Mouse (Mus musculus): ENCODE measurements at regions not wholly inside any gene's neighbourhood (a gene's known extent, or its start where the extent isn't known, plus 50 kb on each side); places are given as distances from the start of the nearest gene placed in this dataset.

DNA sequence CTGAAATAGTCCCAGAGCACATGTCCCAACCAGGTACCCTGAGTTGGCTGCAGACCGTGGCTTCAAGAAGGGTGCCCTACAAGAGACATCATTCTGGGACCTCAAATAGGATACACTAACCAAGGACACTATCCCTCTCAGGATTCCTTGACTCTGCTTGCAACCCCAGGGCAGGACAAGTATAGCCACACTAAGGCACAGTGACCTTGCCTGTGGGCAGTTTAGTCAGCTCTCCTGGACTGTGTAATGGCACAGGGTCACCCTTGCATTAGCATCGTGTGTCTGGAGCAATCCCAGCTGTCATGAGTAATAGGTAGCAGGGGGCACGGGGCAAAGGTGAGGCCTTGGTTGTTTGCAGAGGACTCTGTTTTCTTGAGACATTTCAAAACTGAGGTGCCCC lies 260.9 kb upstream of the Cdh4 start:
- Histone ChIP-seq H3K27ac (no peak overlapping the region), H3K9me3 (no peaks in the 10 kb centered on the region), H3K4me2 (no peak overlapping the region), H3K9ac (no peak overlapping the region), H3K27me3 (peaks cover 11% of the 10 kb centered on the region; the same call in 1 of the 2 replicates), H3K36me3 (no peaks in the 10 kb centered on the region), H3K4me1 (no peaks in the 10 kb centered on the region), H3K4me3 (no peak overlapping the region)
- no peak for ATAC-seq (ENCODE audit: borderline replicate concordance, extremely low read depth, low FRiP score, low TSS enrichment)
- WGBS = 40% methylated on average over 3 of the region's 3 CpGs

DNA sequence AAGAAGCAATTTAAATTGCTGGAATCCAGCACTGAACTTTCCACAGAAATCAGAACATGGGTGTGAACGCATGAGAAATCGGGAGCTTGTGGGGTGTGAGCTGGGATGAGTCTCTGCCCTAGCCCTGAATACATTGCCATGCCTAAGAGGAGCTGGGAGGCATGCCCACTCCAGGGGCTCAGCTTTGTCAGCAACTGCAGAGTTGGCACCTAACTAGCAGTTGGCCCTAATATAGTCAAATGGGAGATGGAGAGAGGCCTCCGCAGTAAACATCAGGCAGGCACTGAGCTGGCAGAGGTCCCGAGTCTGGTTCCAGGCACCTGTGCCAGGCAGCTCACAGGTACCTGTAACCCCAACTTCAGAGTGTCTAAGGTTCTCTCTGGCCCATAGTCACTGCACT lies 260.1 kb upstream of the Cdh4 start:
- H3K4me3 ChIP-seq = no peak overlapping the region
- no peaks in the 10 kb centered on the region for H3K36me3 ChIP-seq
- H3K4me2 ChIP-seq = no peak overlapping the region
- H3K4me1 ChIP-seq = no peaks in the 10 kb centered on the region
- H3K9ac ChIP-seq = no peak overlapping the region
- ATAC-seq (ENCODE audit: borderline replicate concordance, extremely low read depth, low FRiP score, low TSS enrichment) = no peak
- WGBS = 88% methylated on average over 4 of the region's 4 CpGs
- H3K9me3 ChIP-seq = no peaks in the 10 kb centered on the region
- H3K27me3 ChIP-seq = peaks cover 6% of the 10 kb centered on the region; the same call in 1 of the 2 replicates
- no peak overlapping the region for H3K27ac ChIP-seq

DNA sequence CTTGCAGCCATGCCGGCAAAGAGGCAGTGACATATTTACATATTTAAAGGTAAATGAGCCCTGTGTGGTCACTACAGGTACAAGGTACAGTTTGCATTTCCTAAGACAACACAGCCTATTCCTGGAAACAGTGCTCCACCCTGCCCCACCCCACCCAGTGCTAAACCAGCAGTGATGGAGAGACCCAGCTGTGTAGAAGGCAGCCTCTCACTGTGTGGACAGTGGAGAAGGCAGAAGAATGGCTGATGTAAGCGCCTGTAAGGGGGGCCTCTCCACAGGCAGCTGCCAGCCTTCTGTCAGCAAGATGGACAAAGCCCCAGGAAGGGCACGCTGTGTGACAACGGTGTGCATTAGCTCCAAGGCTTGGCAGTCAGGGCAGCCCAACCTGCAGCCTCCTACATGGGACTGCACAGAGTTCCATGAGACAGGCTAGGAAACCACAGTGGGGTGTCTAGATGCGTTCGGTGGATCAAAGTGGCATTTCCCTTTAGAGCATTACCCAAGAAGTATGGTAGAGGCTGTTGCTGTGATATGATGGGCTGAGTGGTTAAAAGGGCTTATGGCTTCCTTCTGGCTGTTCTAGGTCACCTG lies 249.2 kb upstream of the Cdh4 start:
- no peaks in the 10 kb centered on the region for H3K36me3 ChIP-seq
- 70% methylated on average over 6 of the region's 6 CpGs for WGBS
- no peak overlapping the region for H3K4me2 ChIP-seq
- H3K9me3 ChIP-seq = no peaks in the 10 kb centered on the region
- H3K27me3 ChIP-seq = no peaks in the 10 kb centered on the region
- H3K4me3 ChIP-seq = no peak overlapping the region
- 0 out of 2 replicates have a peak, but pooled peaks have one; percentile 8 for ATAC-seq (ENCODE audit: borderline replicate concordance, extremely low read depth, low FRiP score, low TSS enrichment)
- H3K9ac ChIP-seq = no peak overlapping the region
- H3K27ac ChIP-seq = no peak overlapping the region
- H3K4me1 ChIP-seq = no peaks in the 10 kb centered on the region

DNA sequence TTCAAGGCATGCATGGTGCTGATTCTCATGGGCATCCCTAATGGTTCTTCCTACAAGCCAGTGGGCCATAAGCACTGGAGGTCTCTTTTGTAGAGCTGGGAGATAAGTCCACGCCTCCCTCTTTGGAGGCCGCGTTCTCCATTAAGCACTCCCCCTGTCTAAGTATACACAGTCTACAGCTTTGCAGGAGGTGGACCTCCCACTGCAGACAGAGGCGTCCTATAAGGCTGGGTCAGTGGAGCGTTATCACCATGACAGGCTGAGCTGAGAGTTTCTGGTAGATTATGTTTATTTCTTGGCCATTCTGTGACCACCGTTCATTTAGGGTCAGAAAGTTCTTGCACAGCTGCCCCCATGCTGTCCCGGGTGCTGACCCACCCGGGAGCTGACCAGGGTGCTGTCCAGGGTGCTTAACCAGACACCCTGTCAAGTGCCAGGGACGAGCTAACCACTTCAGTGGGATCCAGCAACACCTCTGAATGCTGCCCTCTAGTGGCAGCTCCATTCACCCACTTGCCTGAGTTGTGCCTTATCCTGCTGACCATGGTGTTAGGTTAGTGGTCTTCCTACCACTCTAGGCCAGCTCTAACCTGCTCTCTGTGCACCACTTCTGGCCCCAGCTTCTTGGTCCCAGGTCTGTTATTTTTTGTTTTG lies 248.6 kb upstream of the Cdh4 start:
- Histone ChIP-seq H3K27me3 (no peaks in the 10 kb centered on the region), H3K27ac (no peak overlapping the region), H3K9ac (no peak overlapping the region), H3K9me3 (no peaks in the 10 kb centered on the region), H3K4me1 (no peaks in the 10 kb centered on the region), H3K4me2 (no peak overlapping the region), H3K36me3 (no peaks in the 10 kb centered on the region), H3K4me3 (no peak overlapping the region)
- 23% methylated on average over 9 of the region's 9 CpGs for WGBS
- ATAC-seq (ENCODE audit: borderline replicate concordance, extremely low read depth, low FRiP score, low TSS enrichment) = peak; percentile 48; the same call in 1 of the 2 replicates

DNA sequence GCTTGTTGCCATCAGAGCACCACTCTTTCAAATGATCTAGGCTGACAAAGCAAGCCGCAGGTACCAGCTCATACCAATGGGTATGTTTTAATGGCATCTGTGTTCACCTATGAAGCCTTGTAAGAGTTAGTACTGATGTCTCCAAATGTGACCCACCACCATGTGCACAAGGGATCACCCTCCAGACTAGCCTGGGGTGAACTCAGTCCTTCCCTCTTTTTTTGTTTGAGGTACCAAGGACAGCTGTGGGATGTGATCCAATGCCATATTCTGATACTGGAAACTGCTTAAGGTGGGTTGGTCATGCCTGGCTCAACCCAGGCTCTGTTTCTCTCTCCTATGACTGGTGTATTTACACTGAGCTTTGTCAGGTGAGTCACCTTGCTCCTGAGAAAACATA lies 244.8 kb upstream of the Cdh4 start:
- no peak overlapping the region for H3K4me3 ChIP-seq
- H3K27ac ChIP-seq = no peak overlapping the region
- no peaks in the 10 kb centered on the region for H3K36me3 ChIP-seq
- H3K27me3 ChIP-seq = no peaks in the 10 kb centered on the region
- 88% methylated on average over 1 of the region's 1 CpGs for WGBS
- H3K9ac ChIP-seq = no peak overlapping the region
- no peak overlapping the region for H3K4me2 ChIP-seq
- H3K9me3 ChIP-seq = no peaks in the 10 kb centered on the region
- no peaks in the 10 kb centered on the region for H3K4me1 ChIP-seq
- ATAC-seq (ENCODE audit: borderline replicate concordance, extremely low read depth, low FRiP score, low TSS enrichment) = no peak

DNA sequence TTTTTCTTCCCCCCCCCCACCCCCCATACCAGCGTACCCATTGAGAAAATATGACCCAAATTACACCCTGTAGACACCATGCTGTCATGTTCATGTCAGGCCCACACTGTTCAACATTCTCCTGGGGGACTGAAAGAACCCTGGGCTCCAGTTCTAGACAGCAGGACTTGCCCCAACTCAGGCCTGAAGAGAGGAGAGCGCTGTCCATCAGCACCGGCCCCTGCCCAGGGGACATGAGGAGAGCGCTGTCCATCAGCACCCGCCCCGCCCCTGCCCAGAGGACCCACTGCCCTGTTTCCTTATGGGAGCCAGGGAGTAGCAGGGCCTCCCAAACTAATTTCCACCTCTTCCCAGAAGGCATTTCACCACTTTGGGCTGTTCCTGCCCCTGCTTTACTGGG lies 241.7 kb upstream of the Cdh4 start:
- peak; percentile 67 for ATAC-seq (ENCODE audit: borderline replicate concordance, extremely low read depth, low FRiP score, low TSS enrichment)
- Histone ChIP-seq H3K4me3 (no peak overlapping the region), H3K4me1 (no peaks in the 10 kb centered on the region), H3K4me2 (no peak overlapping the region), H3K9me3 (no peaks in the 10 kb centered on the region), H3K36me3 (no peaks in the 10 kb centered on the region), H3K9ac (no peak overlapping the region), H3K27ac (no peak overlapping the region), H3K27me3 (no peaks in the 10 kb centered on the region)
- WGBS = 0% methylated on average over 6 of the region's 6 CpGs

DNA sequence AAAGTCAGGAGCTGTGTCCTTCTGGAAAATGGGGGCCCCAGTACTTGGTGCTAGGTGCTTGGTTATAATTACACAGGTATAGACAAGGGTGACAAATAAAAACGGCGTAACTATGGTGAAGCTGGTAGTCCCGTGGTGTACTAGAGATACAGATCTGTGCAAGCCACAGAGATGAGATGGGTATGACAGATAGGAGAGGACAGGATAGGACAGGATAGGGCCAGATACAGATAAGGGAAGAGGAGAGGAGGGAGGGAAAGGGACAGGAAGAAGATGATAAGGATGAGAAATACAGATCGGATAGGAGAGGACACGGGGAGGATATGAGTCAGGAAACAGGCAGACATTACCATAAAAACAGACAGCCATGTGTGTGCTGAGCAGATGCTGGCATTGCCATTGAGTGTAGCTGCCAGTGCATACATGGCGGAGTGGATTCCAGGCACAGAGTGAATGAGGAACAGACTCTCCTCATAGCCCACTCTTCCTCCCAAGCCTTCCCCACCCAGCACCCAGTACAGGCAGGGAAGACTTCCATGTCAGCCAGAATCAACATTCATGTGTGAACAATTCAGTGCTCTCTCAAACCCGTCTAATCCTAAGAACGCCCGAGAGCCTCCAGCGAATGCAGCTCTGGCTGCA lies 231.9 kb upstream of the Cdh4 start:
- ATAC-seq (ENCODE audit: borderline replicate concordance, extremely low read depth, low FRiP score, low TSS enrichment) = no peak
- Histone ChIP-seq H3K27me3 (no peaks in the 10 kb centered on the region), H3K4me1 (no peaks in the 10 kb centered on the region), H3K27ac (no peak overlapping the region), H3K9me3 (no peaks in the 10 kb centered on the region), H3K36me3 (no peaks in the 10 kb centered on the region), H3K4me3 (no peak overlapping the region), H3K9ac (no peak overlapping the region), H3K4me2 (no peak overlapping the region)
- whole genome bisulfite sequencing = 73% methylated on average over 10 of the region's 10 CpGs

DNA sequence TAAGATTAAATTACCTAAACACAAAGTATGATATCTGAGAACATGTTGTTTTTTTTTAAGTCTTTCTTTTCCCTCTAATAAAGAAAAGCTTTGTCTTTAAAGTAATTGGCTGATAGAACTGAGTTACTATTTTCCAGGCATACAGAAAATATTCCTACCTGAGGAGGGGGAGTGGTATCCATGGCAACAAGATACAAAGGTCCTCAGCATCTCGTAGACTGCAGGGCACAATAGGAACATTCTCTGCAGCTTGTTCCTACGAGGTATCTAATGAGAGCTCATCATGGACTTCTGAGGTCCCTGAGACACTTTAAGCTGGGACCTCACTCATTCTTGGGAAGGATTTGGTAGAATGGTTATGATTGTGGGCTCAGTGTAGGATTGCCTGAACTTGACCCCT lies 225.5 kb upstream of the Cdh4 start:
- no peaks in the 10 kb centered on the region for H3K9me3 ChIP-seq
- no peak for ATAC-seq (ENCODE audit: borderline replicate concordance, extremely low read depth, low FRiP score, low TSS enrichment)
- WGBS = 42% methylated on average over 2 of the region's 2 CpGs
- H3K36me3 ChIP-seq = no peaks in the 10 kb centered on the region
- no peak overlapping the region for H3K4me3 ChIP-seq
- H3K4me1 ChIP-seq = no peaks in the 10 kb centered on the region
- no peak overlapping the region for H3K9ac ChIP-seq
- H3K4me2 ChIP-seq = no peak overlapping the region
- no peak overlapping the region for H3K27ac ChIP-seq
- no peaks in the 10 kb centered on the region for H3K27me3 ChIP-seq

DNA sequence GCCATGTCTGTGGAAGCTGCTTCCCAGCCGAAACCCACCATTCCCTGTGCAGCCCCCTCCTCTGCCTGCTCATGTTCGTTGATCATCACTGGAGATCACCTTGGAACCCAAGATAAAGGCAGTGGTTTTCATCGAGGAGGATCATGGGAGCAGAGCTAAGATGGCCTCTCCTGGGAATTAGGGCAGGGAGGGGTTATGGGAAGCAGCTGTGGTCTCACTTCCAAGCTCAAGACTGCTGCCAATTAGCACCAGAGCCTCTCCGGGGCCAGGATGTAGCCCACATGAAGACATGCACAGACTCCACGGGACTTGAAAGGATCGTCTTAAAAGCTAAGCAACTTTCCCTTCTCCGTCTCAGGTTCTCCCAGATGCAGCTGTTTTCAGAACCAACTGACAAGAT lies 214.1 kb upstream of the Cdh4 start:
- H3K4me2 ChIP-seq = no peak overlapping the region
- no peak for ATAC-seq (ENCODE audit: borderline replicate concordance, extremely low read depth, low FRiP score, low TSS enrichment)

DNA sequence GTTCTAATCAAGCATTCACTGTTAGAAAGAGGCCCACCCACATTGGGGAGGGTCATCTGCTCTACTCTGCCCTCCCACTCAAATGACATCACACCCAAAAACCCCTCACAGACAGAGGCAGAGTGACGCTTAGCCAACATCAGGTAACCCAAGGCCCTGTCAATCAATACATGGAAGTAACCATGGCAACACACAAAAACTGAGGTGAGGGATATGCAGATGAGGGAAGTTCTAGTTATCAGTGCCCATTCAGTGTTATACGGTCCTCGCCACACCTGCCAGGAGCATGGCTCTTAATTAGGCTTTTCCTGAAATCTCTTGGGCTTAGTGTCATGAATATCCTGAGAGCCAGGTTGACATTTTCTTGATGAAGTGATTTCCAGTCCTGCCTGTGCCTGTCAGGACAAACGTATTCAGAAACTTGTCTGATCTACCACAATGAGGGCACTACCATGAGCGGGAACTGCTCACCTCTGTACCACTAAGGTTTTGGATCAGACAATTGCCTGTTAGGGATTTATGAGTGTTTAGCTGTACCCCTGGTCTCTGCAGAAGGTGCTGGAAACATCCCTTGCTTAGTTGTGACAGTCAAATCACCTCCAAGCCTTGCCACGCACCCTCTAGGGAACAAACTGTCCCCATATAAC lies 210.4 kb upstream of the Cdh4 start:
- H3K4me1 ChIP-seq = no peaks in the 10 kb centered on the region
- WGBS = 74% methylated on average over 6 of the region's 6 CpGs
- no peak overlapping the region for H3K4me2 ChIP-seq
- no peak overlapping the region for H3K9ac ChIP-seq
- H3K4me3 ChIP-seq = no peak overlapping the region
- H3K36me3 ChIP-seq = no peaks in the 10 kb centered on the region
- H3K9me3 ChIP-seq = no peaks in the 10 kb centered on the region
- H3K27ac ChIP-seq = no peak overlapping the region
- no peaks in the 10 kb centered on the region for H3K27me3 ChIP-seq
- no peak for ATAC-seq (ENCODE audit: borderline replicate concordance, extremely low read depth, low FRiP score, low TSS enrichment)

More for the DNA sequence above, 214.1 kb upstream of the Cdh4 start:
- Histone ChIP-seq H3K9me3 (no peaks in the 10 kb centered on the region), H3K4me3 (no peak overlapping the region), H3K36me3 (no peaks in the 10 kb centered on the region), H3K27me3 (no peaks in the 10 kb centered on the region), H3K4me1 (no peaks in the 10 kb centered on the region), H3K9ac (no peak overlapping the region), H3K27ac (no peak overlapping the region)
- WGBS = 69% methylated on average over 7 of the region's 7 CpGs

DNA sequence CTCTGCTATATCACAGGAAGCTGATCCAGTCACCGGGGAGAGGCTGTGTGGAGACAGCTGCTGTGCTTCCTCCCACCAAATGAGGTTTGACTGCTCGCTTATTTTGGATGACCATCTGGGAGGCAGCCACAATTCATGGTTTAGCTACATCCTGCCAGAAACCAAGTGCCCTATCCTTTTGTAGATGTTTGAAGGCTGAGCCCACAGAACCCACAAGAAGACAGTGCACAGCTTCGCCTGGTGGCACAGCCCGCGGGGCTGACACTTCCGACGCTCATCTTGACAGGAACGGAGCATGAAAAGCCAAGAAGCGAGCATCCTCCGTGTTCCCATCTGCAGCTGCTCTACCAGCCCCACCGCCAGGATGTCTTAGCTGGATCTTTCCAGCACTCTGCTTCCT lies 204.1 kb upstream of the Cdh4 start:
- Histone ChIP-seq H3K36me3 (no peaks in the 10 kb centered on the region), H3K4me2 (no peak overlapping the region), H3K9ac (no peak overlapping the region), H3K27me3 (no peaks in the 10 kb centered on the region), H3K4me3 (no peak overlapping the region), H3K27ac (no peak overlapping the region), H3K9me3 (no peaks in the 10 kb centered on the region), H3K4me1 (no peaks in the 10 kb centered on the region)
- no peak for ATAC-seq (ENCODE audit: borderline replicate concordance, extremely low read depth, low FRiP score, low TSS enrichment)
- 79% methylated on average over 11 of the region's 11 CpGs for WGBS

DNA sequence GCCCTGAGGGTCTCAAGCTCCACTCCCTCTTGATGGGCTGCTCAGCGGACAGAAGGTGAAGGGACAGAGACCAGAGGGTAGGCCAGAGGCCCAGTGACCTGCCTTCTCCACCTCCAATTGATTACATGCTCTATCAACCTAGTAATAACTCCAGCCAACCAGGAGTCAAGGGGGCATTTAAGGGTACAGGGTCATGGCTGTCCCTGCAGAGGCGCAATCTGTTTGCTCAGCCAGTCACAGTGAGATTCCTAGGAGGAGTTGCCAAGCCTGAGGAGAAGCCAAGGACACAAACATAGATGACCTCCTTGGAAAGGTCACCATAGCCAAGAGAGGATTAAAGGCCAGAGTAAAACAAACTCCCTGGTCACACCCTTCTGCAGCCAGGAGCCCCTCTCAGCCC lies 181.3 kb upstream of the Cdh4 start:
- 45% methylated on average over 2 of the region's 2 CpGs for WGBS

More for the DNA sequence above, 181.3 kb upstream of the Cdh4 start:
- Histone ChIP-seq H3K27ac (no peak overlapping the region), H3K9ac (no peak overlapping the region), H3K4me2 (no peak overlapping the region), H3K4me3 (no peak overlapping the region), H3K9me3 (no peaks in the 10 kb centered on the region), H3K4me1 (no peaks in the 10 kb centered on the region), H3K36me3 (no peaks in the 10 kb centered on the region), H3K27me3 (no peaks in the 10 kb centered on the region)
- ATAC-seq (ENCODE audit: borderline replicate concordance, extremely low read depth, low FRiP score, low TSS enrichment) = no peak

All from lung, embryonic 15.5 days (tissue).